Mouse (Mus musculus) frontal cortex, adult (tissue): ENCODE measurements around the gene Olfr1307.

ENCODE experiments used
- ATAC-seq: cut with Nextera tagmentation; 2 replicates; pipeline ENCODE4 v1.9.2; 2017; ENCODE audit warnings: mild to moderate bottlenecking, moderate library complexity, mixed read lengths; ENCODE audit not compliant: low TSS enrichment

Gene Olfr1307

GRCm38 (mm10) chr2:111949340-111949739 is at the start of gene Olfr1307:
TSS of gene Olfr1307 (minus strand) at chr2:111949440.
- no peak for ATAC-seq

- ATAC-seq: no peak
These were observed 40.9 kb upstream of the Olfr1307 start, which contains the start of gene Olfr1309 for GRCm38 (mm10) chr2:111990181-111990580. TSS of gene Olfr1309 (minus strand) at chr2:111990281.

GRCm38 (mm10) chr2:111964844-111965243 is 15.6 kb upstream of the Olfr1307 start, which contains the start of gene Olfr1308:
TSS of gene Olfr1308 (minus strand) at chr2:111964944.
- no peak for ATAC-seq

- ATAC-seq: no peak
These were observed 33.1 kb downstream of the Olfr1307 start, which contains the start of gene Olfr1306 for GRCm38 (mm10) chr2:111916171-111916570. TSS of gene Olfr1306 (minus strand) at chr2:111916271.
